Mouse (Mus musculus) kidney, postnatal 14 days (tissue): ENCODE results near the gene Zbtb46.

Source experiments
- DNase-seq: peaks from one replicate; pipeline ENCODE4 v3.0.0; 2022; ENCODE audit warnings: mixed read lengths

The Zbtb46 gene

GRCm38 (mm10) chr2:181397207-181397761 lies 61.9 kb downstream of the Zbtb46 start:
- no peak for DNase-seq

- no peak for DNase-seq
Observed at GRCm38 (mm10) chr2:181394086-181394485, 65.1 kb downstream of the Zbtb46 start.

GRCm38 (mm10) chr2:181392600-181393213 lies 66.5 kb downstream of the Zbtb46 start:
- peak; percentile 89 for DNase-seq

DNA sequence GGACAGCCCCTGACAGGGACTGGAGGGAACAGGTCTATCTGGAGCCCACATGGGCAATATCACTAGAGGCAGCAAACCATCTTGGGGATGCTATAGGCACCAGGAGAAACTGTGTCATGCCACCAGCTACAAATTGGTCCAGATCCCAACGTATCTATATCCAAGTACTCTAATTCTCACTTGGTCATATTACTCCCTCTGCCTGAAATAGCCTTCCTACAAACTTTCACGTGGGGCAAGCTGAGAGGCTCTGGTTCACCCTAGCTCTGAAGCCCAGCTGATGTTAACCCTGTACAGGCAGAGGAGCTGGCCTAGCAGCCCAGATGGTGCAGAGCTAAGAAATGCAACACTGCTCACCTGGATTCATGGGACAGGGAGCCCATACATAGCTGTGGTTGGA lies 67.7 kb downstream of the Zbtb46 start:
- no peak for DNase-seq

DNA sequence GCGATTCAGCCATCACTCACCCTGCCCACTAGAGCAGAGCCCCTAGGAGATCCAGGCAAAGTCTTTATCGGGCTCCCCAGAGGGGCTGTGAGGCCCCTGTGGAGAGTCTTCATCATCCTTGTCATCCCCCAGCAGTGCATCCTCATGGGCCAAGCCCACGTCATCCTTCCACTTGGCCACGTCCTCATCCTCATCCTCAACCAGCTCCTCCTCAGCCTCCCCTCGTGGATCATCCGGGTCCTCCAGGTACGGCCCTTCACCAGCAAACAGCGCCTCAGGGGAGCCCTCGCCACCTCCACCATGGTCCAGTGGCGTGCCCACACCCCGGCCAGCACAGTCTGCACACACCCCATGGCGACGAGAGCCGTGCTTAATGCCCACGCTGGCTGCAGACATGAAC lies 68.2 kb downstream of the Zbtb46 start:
- no peak for DNase-seq

GRCm38 (mm10) chr2:181390136-181390870 lies 68.9 kb downstream of the Zbtb46 start:
- DNase-seq = no peak

GRCm38 (mm10) chr2:181386663-181387210 lies 72.5 kb downstream of the Zbtb46 start:
- DNase-seq = no peak

GRCm38 (mm10) chr2:181385885-181386284 lies 73.3 kb downstream of the Zbtb46 start:
- peak; percentile 53 for DNase-seq

DNA sequence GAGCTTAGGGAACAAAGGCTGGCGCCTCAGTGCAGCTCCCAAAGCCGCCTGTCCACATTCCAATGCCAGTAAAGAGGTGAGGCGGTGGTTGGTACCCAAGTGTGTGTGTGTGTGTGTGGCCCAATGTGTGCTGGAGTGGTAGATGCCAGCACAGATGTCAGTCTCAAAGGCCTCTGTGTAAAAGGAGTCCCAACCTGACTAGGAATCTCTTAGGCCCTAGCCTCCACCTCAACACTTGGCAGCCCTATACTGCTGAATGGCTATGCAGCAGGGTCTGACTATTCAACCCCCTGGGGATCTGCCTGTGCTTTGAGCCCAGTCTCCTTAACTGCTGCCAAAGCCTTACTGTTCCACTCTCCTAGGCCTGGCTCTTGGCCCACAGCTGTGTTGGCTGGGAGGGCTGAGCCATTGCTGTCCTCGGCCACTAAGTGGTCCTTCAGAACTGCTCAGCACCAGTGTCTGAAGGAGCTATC lies 74.3 kb downstream of the Zbtb46 start:
- DNase-seq = peak; percentile 48

DNA sequence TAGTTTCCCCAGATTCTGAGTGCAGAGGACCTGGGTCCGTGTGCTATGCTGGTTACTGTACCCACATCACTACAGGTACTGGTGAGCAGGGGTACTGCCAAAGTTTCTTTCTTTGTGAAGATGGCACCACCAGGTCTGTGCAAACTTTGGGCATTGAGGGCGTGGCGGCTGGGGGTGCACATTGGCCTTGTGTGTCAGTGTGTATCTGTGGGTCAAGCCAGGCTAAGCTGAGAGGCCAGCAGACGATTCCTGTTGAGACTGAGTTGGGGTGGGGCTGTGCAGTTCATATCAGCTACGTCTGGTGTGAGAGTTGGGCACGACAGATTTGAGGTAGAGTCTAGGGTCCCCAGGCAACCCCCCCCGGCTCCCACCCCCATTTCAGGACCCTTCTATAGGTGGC lies 74.8 kb downstream of the Zbtb46 start:
- DNase-seq = no peak

GRCm38 (mm10) chr2:181381631-181382306 lies 77.5 kb downstream of the Zbtb46 start:
- DNase-seq = no peak

- DNase-seq = no peak
Observed at GRCm38 (mm10) chr2:181381107-181381506, 78.1 kb downstream of the Zbtb46 start.

- DNase-seq = no peak
Observed at GRCm38 (mm10) chr2:181380251-181380650, 79.0 kb downstream of the Zbtb46 start.

DNA sequence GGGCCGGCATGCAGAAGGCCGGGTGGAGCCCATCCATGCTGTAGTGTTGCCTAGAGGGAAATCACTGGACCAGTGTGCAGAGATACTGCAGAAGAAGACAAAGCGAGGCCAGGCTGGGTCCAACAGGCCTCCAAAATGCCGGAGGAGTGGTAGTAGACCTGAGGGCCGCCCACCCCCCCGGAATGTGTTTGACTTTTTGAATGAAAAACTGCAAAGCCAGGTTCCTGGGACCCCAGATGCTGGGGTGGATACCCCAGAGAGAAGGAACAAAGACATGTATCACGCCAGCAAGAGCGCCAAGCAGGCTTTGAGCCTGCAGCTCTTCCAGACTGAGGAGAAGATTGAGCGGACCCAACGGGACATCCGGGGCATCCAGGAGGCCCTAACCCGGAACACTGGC lies 79.4 kb downstream of the Zbtb46 start, which contains the start of gene Lime1:
Lime1 (plus strand) TSS at position 301 of the 400 bp plus-strand sequence.
- no peak for DNase-seq

GRCm38 (mm10) chr2:181378701-181379100 lies 80.5 kb downstream of the Zbtb46 start:
- no peak for DNase-seq

- no peak for DNase-seq
Observed at GRCm38 (mm10) chr2:181377230-181377629, 82.0 kb downstream of the Zbtb46 start.

DNA sequence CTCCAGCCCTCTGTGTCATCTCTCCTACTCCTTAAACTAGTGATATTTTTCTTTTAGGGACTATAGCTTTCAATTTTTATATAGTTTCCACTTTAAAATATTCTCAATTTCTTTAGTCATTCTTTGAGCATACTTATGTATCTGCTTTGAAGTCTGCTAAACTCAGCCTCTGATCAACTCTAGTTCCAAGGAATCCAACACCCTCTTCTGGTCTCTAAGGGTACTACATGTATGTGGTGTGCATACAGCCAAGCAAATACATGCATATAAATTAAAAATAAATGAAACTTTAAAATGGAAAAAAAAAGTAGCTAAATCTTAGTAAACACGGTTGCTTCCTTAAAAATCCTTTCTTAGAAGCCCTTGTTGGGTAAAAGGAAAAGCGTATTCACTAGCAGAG lies 83.4 kb downstream of the Zbtb46 start:
- DNase-seq = no peak

- DNase-seq = no peak
Observed at GRCm38 (mm10) chr2:181370001-181370400, 89.2 kb downstream of the Zbtb46 start.

DNA sequence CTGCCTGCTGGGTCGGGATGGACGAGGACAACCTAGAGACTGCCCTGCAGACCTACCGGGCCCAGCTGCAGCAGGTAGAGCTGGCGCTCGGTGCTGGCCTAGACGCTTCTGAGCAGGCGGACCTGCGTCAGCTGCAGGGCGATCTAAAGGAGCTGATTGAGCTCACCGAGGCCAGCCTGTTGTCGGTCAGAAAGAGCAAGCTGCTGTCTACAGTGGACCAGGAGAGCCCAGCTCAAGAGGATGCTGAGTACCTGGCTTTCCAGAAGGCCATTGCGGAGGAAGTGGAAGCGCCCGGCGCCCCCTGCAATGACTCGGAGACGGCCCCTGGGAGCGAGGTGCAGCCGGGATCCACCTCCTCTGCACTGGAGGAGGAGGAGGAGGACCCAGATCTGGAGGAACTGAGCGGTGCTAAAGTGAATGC lies 93.6 kb downstream of the Zbtb46 start:
- no peak for DNase-seq

DNA sequence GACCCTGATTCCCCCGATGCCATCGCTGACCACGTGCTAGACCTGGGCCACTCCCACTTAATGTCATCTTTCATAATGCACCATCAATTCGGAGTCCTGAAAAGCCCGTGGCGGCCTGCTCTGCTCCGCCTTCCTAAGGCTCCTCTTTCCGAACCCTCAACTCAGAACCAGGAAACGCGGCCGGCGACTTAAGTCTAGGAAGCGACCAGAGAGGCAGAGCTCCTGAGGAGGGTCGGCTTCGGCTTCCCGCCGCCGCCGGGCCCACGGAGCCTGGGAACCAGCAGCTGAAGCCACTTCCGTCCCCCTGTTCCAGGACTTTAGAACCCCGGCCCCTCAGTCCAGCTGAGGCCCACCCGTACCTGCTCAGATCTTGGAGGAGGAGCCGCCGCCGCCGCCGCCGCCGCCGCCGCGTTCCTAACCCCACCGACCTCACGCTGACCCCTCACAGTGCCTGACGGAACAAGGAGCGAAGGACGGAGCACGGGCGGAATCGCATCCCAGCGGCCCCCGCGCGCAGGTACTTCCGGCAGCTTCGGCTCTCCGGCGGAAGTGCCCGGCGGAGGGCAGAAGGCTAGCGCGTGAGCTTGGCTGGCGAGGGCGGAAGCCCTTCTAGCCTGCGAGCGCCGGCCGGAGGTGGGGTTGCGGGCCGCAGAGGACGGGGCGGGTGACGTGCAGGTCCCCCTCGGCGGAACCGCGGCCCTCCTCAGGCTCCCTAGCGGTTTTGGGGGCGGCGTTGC lies 94.2 kb downstream of the Zbtb46 start, which contains the start of the genes Zgpat and Arfrp1:
Zgpat (plus strand) TSS at position 69 of the 737 bp plus-strand sequence.
Arfrp1 (minus strand) TSS at position 545 of the 737 bp plus-strand sequence.
- peak; percentile 93 for DNase-seq

GRCm38 (mm10) chr2:181364487-181364859 lies 94.8 kb downstream of the Zbtb46 start:
- no peak for DNase-seq

- DNase-seq = no peak
Observed at GRCm38 (mm10) chr2:181363946-181364345, 95.3 kb downstream of the Zbtb46 start.
